Mouse (Mus musculus) frontal cortex, postnatal 25 days (tissue): ENCODE results near the gene Bbs9.

Source experiments
- DNase-seq, 2 experiments: peaks; one replicate each; pipeline ENCODE4 v3.0.0; 2022; ENCODE audit warnings: low spot score in 2 of 2

Bbs9 gene

GRCm38 (mm10) chr9:22750779-22751545 lies 275.4 kb downstream of the Bbs9 start:
- DNase-seq, result no peak

GRCm38 (mm10) chr9:22751546-22751929 lies 276.0 kb downstream of the Bbs9 start:
- DNase-seq, result no peak

DNA sequence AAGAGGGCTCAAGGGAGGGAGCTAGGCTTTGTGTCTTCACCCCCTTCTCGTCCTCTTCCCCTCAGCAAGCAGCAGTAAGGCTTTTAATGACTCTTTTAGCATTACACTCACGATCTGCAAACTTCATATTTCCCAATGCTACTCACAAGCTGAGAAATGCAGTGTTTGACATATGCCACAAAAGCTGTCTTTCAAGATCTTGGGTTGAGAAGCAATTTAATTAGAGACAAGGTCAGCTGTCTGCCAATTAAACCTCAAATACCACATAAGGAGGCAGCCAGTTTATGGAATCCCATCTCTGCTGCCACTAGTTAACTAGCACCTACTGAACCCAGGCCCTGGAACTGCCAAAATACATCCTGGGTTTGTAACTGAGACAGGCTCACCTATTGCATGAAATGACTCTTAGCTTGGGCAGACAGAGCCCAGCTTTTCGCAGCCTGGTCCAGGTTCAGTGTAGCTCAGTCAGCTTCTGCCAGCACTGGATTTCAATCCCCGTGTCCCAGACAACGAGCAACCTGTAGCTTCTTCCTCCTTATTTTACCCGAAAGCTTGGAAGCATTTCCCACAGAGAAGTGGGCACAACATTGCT lies 278.7 kb downstream of the Bbs9 start:
- no peak for DNase-seq

DNA sequence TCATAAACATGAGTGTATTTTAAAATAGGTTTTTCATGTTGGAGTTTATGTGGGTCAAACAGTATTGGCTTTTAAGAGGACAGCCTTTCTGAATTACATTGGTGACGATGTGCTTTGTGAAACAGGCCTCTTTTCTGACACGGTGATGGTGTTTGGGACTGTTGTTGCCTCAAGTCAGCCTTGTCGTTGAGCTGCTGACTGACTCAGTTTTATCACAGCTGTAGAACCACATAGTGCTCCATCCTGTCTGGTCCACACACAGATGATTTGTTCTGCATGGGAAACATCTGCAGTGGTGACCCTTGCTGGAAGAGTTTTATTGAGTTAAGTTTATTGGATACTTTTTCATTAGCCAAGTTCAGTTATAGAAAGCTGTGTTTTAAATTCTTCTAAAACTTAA lies 283.0 kb downstream of the Bbs9 start:
- no peak for DNase-seq

DNA sequence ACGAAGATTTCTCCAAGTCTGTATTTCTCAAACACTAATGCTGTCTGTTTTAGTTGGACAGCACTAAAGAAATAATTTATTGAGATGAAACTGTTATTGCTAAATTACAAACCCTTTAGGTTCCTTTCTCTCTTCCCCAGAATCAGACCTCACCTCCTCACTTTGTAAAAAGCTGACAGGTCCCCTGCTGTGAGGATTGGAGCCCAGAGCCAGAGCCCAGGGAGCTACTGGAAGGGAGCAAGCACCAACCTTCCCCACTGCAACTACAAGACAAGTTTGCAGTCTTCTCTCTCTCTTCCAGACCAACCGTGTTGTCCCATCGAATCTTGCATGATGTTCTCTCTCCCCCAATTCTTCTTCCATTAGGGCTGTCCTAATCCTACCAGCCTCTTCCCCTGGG lies 283.7 kb downstream of the Bbs9 start:
- no peak for DNase-seq

GRCm38 (mm10) chr9:22760376-22760775 lies 284.9 kb downstream of the Bbs9 start:
- no peak for DNase-seq

- no peak for DNase-seq
Observed at GRCm38 (mm10) chr9:22761487-22761886, 286.0 kb downstream of the Bbs9 start.

- no peak for DNase-seq
Observed at GRCm38 (mm10) chr9:22765618-22766220, 290.2 kb downstream of the Bbs9 start.

- no peak for DNase-seq
Observed at GRCm38 (mm10) chr9:22767154-22767553, 291.6 kb downstream of the Bbs9 start.

DNA sequence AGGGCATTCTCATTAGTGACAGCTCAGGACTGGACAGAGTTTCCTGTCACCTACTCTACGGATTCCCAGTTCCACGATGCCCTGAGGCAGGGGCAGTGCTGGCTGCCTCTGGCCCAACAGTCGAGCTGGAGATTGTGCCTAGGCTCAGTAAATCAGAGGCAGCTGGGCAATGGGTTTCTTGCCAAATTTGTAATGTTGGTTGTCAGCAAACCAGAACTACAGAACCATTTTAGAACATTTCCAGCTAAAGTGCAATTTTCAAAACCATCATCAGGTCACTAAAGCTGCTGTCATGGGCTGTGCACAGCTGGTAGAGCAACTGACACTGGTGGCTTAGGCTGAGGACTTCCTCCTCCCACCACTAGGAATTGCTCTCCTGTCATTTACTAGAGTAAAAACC lies 292.3 kb downstream of the Bbs9 start:
- no peak for DNase-seq

- DNase-seq, result no peak
Observed at GRCm38 (mm10) chr9:22771785-22772184, 296.3 kb downstream of the Bbs9 start.

DNA sequence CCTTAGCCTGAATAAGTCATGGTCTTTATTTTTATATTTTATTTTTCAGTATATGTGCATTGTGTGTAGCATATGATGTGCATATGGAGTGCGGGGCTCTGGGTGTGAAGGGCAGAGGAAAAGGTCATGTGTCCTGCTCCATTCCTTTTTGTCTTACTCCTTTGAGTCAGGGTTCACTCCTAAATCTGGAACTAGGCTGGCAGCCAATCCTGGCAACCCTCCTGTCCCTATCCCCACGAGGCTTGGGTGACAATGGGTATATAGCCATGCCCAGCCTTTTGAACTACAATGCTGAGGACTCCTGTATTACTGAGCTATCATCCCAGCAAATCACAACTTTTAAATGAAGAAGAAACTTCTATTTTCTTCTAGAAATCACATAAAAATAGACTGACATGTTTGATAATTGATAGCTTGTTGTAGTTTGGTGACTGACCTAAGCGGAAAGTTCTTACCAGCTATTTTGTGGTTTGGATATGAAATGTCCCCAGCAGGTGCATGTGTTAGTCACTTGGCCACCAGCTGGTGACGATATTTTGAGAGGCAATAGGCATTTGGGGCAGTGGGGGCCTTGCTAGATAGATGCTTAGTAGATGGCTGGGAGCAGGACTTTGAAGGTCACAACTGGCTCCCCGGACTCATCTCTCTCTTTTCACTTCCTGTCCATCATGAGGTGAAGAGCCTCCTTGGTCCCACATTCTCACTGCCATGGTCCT lies 300.9 kb downstream of the Bbs9 start:
- no peak for DNase-seq

DNA sequence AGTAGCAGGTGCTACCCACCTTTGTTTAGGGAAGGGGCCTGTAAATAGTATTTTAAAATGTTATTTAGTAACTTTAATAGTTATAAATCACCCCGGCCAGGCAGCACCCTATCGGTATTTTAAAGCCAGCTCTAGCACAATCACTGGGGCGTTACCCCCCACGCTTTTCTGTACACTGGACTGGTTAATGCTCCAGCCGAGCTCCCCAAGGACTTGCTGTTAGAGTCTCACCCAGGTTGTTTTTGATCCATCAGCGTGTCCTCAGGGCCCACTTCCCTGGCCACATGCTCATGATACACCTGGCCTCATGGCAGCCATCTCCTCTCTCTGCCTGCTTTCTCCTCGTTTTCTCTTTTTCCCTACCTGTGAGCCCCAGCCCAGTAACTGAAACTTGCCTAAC lies 301.9 kb downstream of the Bbs9 start:
- no peak for DNase-seq

DNA sequence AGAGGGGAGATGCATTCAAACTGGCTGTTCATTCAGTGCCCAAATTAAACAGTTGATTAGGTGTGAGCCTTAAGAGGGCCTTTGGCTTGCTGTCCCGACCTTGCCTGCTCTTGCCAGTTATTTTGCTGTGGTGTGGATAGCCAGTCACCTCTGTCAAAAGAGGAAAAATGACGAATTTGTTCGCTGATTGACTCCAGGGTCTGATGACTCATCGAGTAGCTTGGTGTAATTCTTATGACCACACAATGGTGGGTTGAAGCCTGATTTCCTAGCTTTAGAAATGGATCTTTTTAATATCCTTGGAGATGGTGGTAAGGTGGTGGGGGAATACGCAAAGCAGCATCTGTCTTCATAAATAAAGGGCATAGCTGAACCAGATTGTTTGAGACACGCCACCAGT lies 304.1 kb downstream of the Bbs9 start:
- DNase-seq, result no peak

- no peak for DNase-seq
Observed at GRCm38 (mm10) chr9:22786006-22786405, 310.5 kb downstream of the Bbs9 start.

GRCm38 (mm10) chr9:22788423-22788822 lies 312.9 kb downstream of the Bbs9 start:
- no peak for DNase-seq

DNA sequence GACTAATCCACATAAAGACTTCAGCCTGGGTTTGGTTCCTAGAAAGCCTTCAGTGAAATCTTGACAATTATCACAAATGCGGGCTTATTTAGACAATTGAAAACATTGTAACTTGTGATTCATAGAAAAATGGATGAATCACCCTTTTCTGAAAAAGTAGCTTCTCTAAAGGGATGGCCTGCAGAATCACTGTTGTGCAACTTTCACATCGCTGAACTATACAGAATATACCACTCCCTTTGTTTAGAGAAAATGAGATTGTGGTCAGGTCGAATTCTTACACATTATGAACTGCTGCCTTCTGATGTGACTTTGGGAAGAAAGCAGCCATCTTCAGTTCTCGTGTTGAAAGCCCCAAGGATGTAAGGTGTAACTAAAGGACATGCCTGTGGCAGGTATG lies 313.3 kb downstream of the Bbs9 start:
- no peak for DNase-seq

GRCm38 (mm10) chr9:22789380-22790168 lies 314.1 kb downstream of the Bbs9 start:
- no peak for DNase-seq

GRCm38 (mm10) chr9:22791208-22791607 lies 315.7 kb downstream of the Bbs9 start:
- no peak for DNase-seq

GRCm38 (mm10) chr9:22791750-22792149 lies 316.2 kb downstream of the Bbs9 start:
- no peak for DNase-seq

DNA sequence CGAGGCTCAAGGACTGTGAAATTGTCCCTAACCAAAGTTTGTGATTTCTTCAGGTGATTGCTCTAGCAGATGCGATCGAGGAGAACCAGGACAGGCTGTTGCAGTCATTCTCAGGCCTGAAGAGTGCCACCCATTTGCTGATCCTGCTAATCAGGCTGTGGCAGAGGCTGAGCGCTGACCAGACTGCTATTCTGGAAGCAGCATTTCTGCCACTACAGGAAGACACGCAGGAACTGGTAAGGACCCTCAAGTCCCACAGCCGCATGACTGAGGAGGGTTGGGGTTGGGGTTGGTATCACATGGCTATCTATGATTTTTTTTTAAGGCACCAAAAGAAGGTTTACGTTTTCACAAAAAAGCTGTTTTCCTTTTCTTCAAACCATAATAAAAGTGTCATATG lies 318.2 kb downstream of the Bbs9 start:
- DNase-seq, result no peak

- DNase-seq, result no peak
Observed at GRCm38 (mm10) chr9:22800675-22801074, 325.2 kb downstream of the Bbs9 start.
